Mouse (Mus musculus) heart, adult 2 months (tissue): Measurements from ENCODE around the gene Stk38. TPM values are rescaled to one million over a fixed set of nuclear protein-coding genes. Genes with fewer than 3 reads are reported as not detected.

ENCODE experiments used
- DNase-seq, 2 experiments: peaks; one replicate each; pipeline ENCODE4 v3.0.0; 2021
- H3K27ac ChIP-seq: fragments of 200-600 bp; 2 replicates; pipeline ENCODE4 v1.8.1; 2022
- H3K27me3 ChIP-seq: fragments of 200-500 bp; 2 replicates; pipeline ENCODE4 v1.6.1; 2012; ENCODE audit warnings: mild to moderate bottlenecking, low read length, inconsistent platforms, mixed read lengths; ENCODE audit not compliant: control insufficient read depth, insufficient read depth
- H3K36me3 ChIP-seq: fragments of 200-500 bp; 2 replicates; pipeline ENCODE4 v1.6.1; 2012; ENCODE audit warnings: low read length, inconsistent platforms; ENCODE audit not compliant: control insufficient read depth, insufficient read depth
- H3K4me1 ChIP-seq: fragments of 200-500 bp; 2 replicates; pipeline ENCODE4 v1.6.1; 2011; ENCODE audit warnings: low read length; ENCODE audit not compliant: control insufficient read depth, insufficient read depth
- H3K4me3 ChIP-seq: fragments of 200-600 bp; 2 replicates; pipeline ENCODE4 v1.8.1; 2022
- H3K79me2 ChIP-seq: fragments of 200-500 bp; replicated peaks from 2 replicates; pipeline ENCODE4 v1.6.1; 2012; ENCODE audit warnings: mild to moderate bottlenecking, inconsistent platforms, low read length, moderate library complexity, mixed read lengths; ENCODE audit not compliant: control insufficient read depth, insufficient read depth
- H3K9ac ChIP-seq: fragments of 200-500 bp; 2 replicates; pipeline ENCODE4 v1.6.1; 2012; ENCODE audit warnings: low read depth, mild to moderate bottlenecking, control low read depth, inconsistent platforms, low read length, mixed read lengths
- CTCF ChIP-seq: fragments of 200-600 bp; IDR thresholded peaks from 2 replicates; pipeline ENCODE4 v1.8.1; 2022; ENCODE audit warnings: antibody characterized with exemption, mild to moderate bottlenecking, moderate library complexity
- EP300 ChIP-seq: fragments of 200-500 bp; IDR thresholded peaks from 2 replicates; pipeline ENCODE4 v1.6.1; 2011; ENCODE audit warnings: low read depth, low read length, control low read depth; ENCODE audit not compliant: insufficient read depth
- POLR2A ChIP-seq: fragments of 200-500 bp; IDR thresholded peaks from 2 replicates; pipeline ENCODE4 v1.6.1; 2011; ENCODE audit warnings: mild to moderate bottlenecking, low read depth, low read length, control low read depth; ENCODE audit not compliant: insufficient read depth
- WGBS: fragments of 180-500 bp; shearing (Covaris S2); methylation state at CpG from one replicate; pipeline ENCODE4 v1.1.7; 2018; 5-methylcytosine and 5-hydroxymethylcytosine counted together
- intact Hi-C: fragments of 180-260 bp; cut with DNase I; formaldehyde crosslinking; loops from one replicate; pipeline ENCODE4 v1.15.1; 2025
- polyA plus RNA-seq: library from polyadenylated mRNA; depleted of rRNA; stranded (reverse); fragments of >200 nt; gene quantifications from 2 replicates; pipeline ENCODE4 v1.2.3, GENCODE M21; 2012
- total RNA-seq, 2 experiments: library from RNA; stranded (reverse); gene quantifications; 2 replicates each; pipeline ENCODE4 v1.2.3; 2021

Gene Stk38
- total and polyA plus RNA-seq, 3 experiments, result 29.5 to 41.6 (median 32.5) TPM

- TF ChIP-seq EP300, result no peak
- no peak for TF ChIP-seq POLR2A
- TF ChIP-seq CTCF, result peak; percentile 39
- Histone ChIP-seq H3K9ac (no peak overlapping the region), H3K27me3 (no peaks in the 10 kb centered on the region), H3K36me3 (no peaks in the 10 kb centered on the region), H3K79me2 (no peaks in the 10 kb centered on the region), H3K4me3 (no peak overlapping the region), H3K4me1 (peaks cover 3% of the 10 kb centered on the region; the same call in 1 of the 2 replicates), H3K27ac (no peak overlapping the region)
- no peak for DNase-seq
- intact Hi-C loops, result no loop called here
- 87% methylated on average over 19 of the region's 19 CpGs for WGBS
Measured at GRCm38 (mm10) chr17:28947011-28947939, 60.5 kb downstream of the Stk38 start.

GRCm38 (mm10) chr17:28944481-28944880, 63.3 kb downstream of the Stk38 start:
- 90% methylated on average over 7 of the region's 7 CpGs for WGBS
- no peak for TF ChIP-seq CTCF
- TF ChIP-seq POLR2A, result no peak
- TF ChIP-seq EP300, result no peak
- Histone ChIP-seq H3K9ac (no peak overlapping the region), H3K4me1 (no peaks in the 10 kb centered on the region), H3K79me2 (no peaks in the 10 kb centered on the region), H3K4me3 (no peak overlapping the region), H3K36me3 (no peaks in the 10 kb centered on the region), H3K27me3 (no peaks in the 10 kb centered on the region), H3K27ac (no peak overlapping the region)
- intact Hi-C loops, result no loop called here
- DNase-seq, result no peak

GRCm38 (mm10) chr17:28943740-28944139, 64.1 kb downstream of the Stk38 start, which contains the start of gene Pxt1:
Pxt1 (minus strand) TSS chr17:28943840.
- H3K27ac ChIP-seq, result no peak within 1 kb of the TSS
- no peak for DNase-seq
- no peaks in the 10 kb centered on the region for H3K36me3 ChIP-seq
- intact Hi-C loops, result no loop called here
- TF ChIP-seq EP300, result no peak
- TF ChIP-seq POLR2A, result no peak
- no peak for TF ChIP-seq CTCF
- no peaks in the 10 kb centered on the region for H3K79me2 ChIP-seq
- no peaks in the 10 kb centered on the region for H3K4me1 ChIP-seq
- no peak within 1 kb of the TSS for H3K4me3 ChIP-seq
- WGBS, result 87% methylated on average over 7 of the region's 7 CpGs
- H3K9ac ChIP-seq, result no peak within 1 kb of the TSS
- H3K27me3 ChIP-seq, result no peaks in the 10 kb centered on the region

GRCm38 (mm10) chr17:28942101-28942500, 65.7 kb downstream of the Stk38 start:
- no peaks in the 10 kb centered on the region for H3K36me3 ChIP-seq
- H3K4me3 ChIP-seq, result no peak overlapping the region
- no peaks in the 10 kb centered on the region for H3K27me3 ChIP-seq
- 71% methylated on average over 10 of the region's 11 CpGs for WGBS
- intact Hi-C loops, result no loop called here
- no peak overlapping the region for H3K27ac ChIP-seq
- no peaks in the 10 kb centered on the region for H3K79me2 ChIP-seq
- TF ChIP-seq POLR2A (no peak), CTCF (no peak), EP300 (no peak)
- no peaks in the 10 kb centered on the region for H3K4me1 ChIP-seq
- DNase-seq, result peak in 1 of 2 experiments; percentile 21
- H3K9ac ChIP-seq, result no peak overlapping the region

- no peaks in the 10 kb centered on the region for H3K79me2 ChIP-seq
- intact Hi-C loops, result no loop called here
- H3K4me1 ChIP-seq, result no peaks in the 10 kb centered on the region
- WGBS, result 87% methylated on average over 25 of the region's 25 CpGs
- H3K36me3 ChIP-seq, result no peaks in the 10 kb centered on the region
- H3K4me3 ChIP-seq, result no peak overlapping the region
- no peaks in the 10 kb centered on the region for H3K27me3 ChIP-seq
- no peak overlapping the region for H3K9ac ChIP-seq
- no peak overlapping the region for H3K27ac ChIP-seq
- TF ChIP-seq POLR2A (no peak), EP300 (no peak), CTCF (no peak)
- no peak for DNase-seq
Measured at GRCm38 (mm10) chr17:28940776-28941555, 66.8 kb downstream of the Stk38 start.
